Mouse (Mus musculus) spleen, adult 2 months (tissue): Measurements from ENCODE around the gene Nprl3.

Experiments
- CTCF ChIP-seq: fragments of 200-500 bp; IDR thresholded peaks from 2 replicates; pipeline ENCODE4 v1.5.1; 2011; ENCODE audit warnings: mild to moderate bottlenecking, inconsistent platforms; ENCODE audit not compliant: insufficient read depth, insufficient read length, insufficient replicate concordance; ENCODE audit errors: extremely low read depth
- POLR2A ChIP-seq: fragments of 200-500 bp; IDR thresholded peaks from 2 replicates; pipeline ENCODE4 v1.6.1; 2011; ENCODE audit warnings: low read depth, low read length, inconsistent platforms

GRCm38 (mm10) chr11:32297866-32298531, 30.5 kb upstream of the Nprl3 start:
- TF ChIP-seq CTCF (no peak), POLR2A (no peak)
